Mouse (Mus musculus): ENCODE measurements around the gene Olfr495.

The Olfr495 gene

GRCm38 (mm10) chr7:108392867-108393266 is at the start of gene Olfr495:
Gene Olfr495, plus strand, starts transcription at chr7:108393167.
- DNase-seq: no peak

DNA sequence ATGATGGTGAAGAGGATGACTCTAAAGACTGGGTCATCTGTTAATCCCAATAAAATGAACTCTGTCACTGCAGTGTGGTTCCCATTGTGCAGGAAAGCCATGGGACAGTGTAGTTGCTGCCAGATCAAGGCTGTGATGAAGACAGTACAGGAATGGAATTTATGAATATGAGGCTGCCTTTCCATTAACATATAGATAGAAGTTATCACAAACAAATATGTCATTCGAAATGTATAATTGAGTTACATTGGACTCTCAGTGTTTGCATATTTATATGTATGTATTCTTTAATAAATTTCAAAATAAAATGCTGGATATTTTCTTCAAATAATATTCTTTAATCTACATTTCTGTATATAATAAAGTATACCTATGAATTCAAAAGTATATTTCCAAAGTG is 46.1 kb upstream of the Olfr495 start, which contains the start of gene Olfr493:
Gene Olfr493, minus strand, starts transcription at position 101 of the 400 bp plus-strand sequence.
- DNase-seq: no peak

- DNase-seq: no peak
Observed at GRCm38 (mm10) chr7:108365035-108365434, 27.9 kb upstream of the Olfr495 start, which contains the start of gene Olfr494. Gene Olfr494, plus strand, starts transcription at chr7:108365335.

GRCm38 (mm10) chr7:108420121-108420520 is 27.2 kb downstream of the Olfr495 start, which contains the start of gene Olfr497:
Gene Olfr497, plus strand, starts transcription at chr7:108420421.
- no peak for DNase-seq
